Mouse (Mus musculus) neural tube, embryonic 11.5 days (tissue): ENCODE results near the gene Map3k9. TPM values are rescaled to one million over a fixed set of nuclear protein-coding genes. Genes with fewer than 3 reads are reported as not detected.

Experiments used
- ATAC-seq: fragments of 200-750 bp; cut with Nextera tagmentation; 2 replicates; pipeline ENCODE4 v1.8.0; 2017; ENCODE audit warnings: moderate number of reproducible peaks, mild to moderate bottlenecking, moderate TSS enrichment, moderate library complexity; ENCODE audit not compliant: insufficient read depth, low FRiP score, low TSS enrichment
- DNase-seq: peaks from one replicate; pipeline ENCODE4 v3.0.0-alpha.2; 2015; ENCODE audit warnings: low spot score
- H3K27ac ChIP-seq: fragments of 300-500 bp; sonication (generic); 2 replicates; pipeline ENCODE4 v1.5.1; 2014; ENCODE audit warnings: low read depth, mild to moderate bottlenecking, low read length
- H3K27me3 ChIP-seq: fragments of 300-500 bp; sonication (generic); 2 replicates; pipeline ENCODE4 v1.6.1; 2014; ENCODE audit warnings: mild to moderate bottlenecking, low read length, mixed read lengths; ENCODE audit not compliant: control insufficient read depth, insufficient read depth
- H3K36me3 ChIP-seq: fragments of 300-500 bp; sonication (generic); 2 replicates; pipeline ENCODE4 v1.6.1; 2014; ENCODE audit warnings: mild to moderate bottlenecking, low read length, moderate library complexity, mixed read lengths; ENCODE audit not compliant: control insufficient read depth, insufficient read depth
- H3K4me1 ChIP-seq: fragments of 300-500 bp; sonication (generic); 2 replicates; pipeline ENCODE4 v1.6.1; 2014; ENCODE audit warnings: low read length, mixed read lengths; ENCODE audit not compliant: control insufficient read depth, insufficient read depth
- H3K4me2 ChIP-seq: fragments of 300-500 bp; sonication (generic); 2 replicates; pipeline ENCODE4 v1.6.1; 2014; ENCODE audit warnings: low read depth, mild to moderate bottlenecking, moderate library complexity
- H3K4me3 ChIP-seq: fragments of 300-500 bp; sonication (generic); 2 replicates; pipeline ENCODE4 v1.5.1; 2014; ENCODE audit warnings: low read depth, low read length
- H3K9ac ChIP-seq: fragments of 300-500 bp; sonication (generic); 2 replicates; pipeline ENCODE4 v1.6.1; 2014; ENCODE audit warnings: mild to moderate bottlenecking, low read length
- H3K9me3 ChIP-seq: fragments of 300-500 bp; sonication (generic); 2 replicates; pipeline ENCODE4 v1.6.1; 2016; ENCODE audit warnings: low read length; ENCODE audit not compliant: control insufficient read depth
- WGBS: fragments of 180-500 bp; shearing (Covaris S2); extraction: QIAGEN DNeasy Blood & Tissue Kit; methylation state at CpG from one replicate; pipeline ENCODE4 v1.1.7; 2014; 5-methylcytosine and 5-hydroxymethylcytosine counted together
- polyA plus RNA-seq: library from polyadenylated mRNA; unstranded; fragments of >200 nt; fragmentation: Nextera tagmentation; extraction: Ambion mirVana; gene quantifications from 2 replicates; pipeline ENCODE4 v1.2.1, GENCODE M21; 2014

Map3k9 gene
- polyA plus RNA-seq, 1 experiment from 2014 or later: 3.7 TPM

DNA sequence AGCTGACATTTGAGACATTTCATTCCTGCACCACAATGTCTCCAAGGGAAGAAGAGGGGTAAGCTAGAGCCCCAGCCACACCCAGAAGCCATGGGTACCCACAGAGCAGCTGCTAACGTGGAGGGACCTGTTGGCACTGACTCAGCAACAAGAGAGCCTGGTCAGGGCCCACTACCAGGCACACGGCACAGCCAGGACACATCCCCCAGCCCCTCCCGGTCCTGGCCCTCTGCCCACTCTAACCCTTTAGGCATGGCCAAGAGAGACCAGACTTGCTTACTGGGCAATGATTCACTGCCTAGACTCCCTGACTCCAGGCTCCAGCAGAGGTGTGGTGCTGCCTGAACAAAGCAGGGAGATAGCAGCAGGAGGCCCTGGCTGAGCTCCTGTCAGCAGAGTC, 32.1 kb downstream of the Map3k9 start:
- Histone ChIP-seq H3K9me3 (no peaks in the 10 kb centered on the region), H3K9ac (no peak overlapping the region), H3K4me3 (no peak overlapping the region), H3K27me3 (no peaks in the 10 kb centered on the region), H3K4me2 (no peak overlapping the region), H3K27ac (no peak overlapping the region), H3K4me1 (no peaks in the 10 kb centered on the region), H3K36me3 (no peaks in the 10 kb centered on the region)
- ATAC-seq: no peak
- DNase-seq: no peak
- 81% methylated on average over 3 of the region's 3 CpGs for WGBS

DNA sequence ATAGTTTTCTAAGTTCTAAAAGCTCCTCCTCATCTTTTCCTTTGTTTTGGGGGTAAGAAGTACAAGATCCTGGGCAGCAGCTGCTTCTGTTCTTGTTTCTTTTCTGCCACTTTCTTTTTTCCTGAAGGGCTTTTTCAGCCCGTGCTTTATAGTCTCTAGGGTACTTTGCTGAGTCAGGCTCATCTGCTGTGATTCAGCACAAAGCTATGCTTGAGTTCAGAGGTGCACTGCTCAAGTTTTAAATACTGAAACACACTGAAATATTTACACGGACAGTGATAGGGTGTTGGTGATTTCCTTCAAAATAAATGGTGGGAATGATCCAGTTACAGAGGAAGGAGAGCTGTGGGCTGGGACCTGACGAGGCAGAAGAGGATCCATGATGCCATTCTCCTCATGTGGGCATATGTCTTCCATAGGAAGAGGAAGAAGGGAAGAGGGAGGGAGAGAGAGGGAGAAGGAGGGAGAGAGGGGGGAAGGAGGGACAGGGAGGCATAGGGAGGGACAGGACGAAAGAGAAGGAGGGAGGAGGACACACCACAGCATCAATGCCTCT, 32.9 kb downstream of the Map3k9 start:
- ATAC-seq: no peak
- Histone ChIP-seq H3K27ac (no peak overlapping the region), H3K36me3 (no peaks in the 10 kb centered on the region), H3K4me1 (no peaks in the 10 kb centered on the region), H3K9me3 (no peaks in the 10 kb centered on the region), H3K4me3 (no peak overlapping the region), H3K27me3 (no peaks in the 10 kb centered on the region), H3K9ac (no peak overlapping the region), H3K4me2 (no peak overlapping the region)
- no peak for DNase-seq
- WGBS: 58% methylated on average over 4 of the region's 4 CpGs

DNA sequence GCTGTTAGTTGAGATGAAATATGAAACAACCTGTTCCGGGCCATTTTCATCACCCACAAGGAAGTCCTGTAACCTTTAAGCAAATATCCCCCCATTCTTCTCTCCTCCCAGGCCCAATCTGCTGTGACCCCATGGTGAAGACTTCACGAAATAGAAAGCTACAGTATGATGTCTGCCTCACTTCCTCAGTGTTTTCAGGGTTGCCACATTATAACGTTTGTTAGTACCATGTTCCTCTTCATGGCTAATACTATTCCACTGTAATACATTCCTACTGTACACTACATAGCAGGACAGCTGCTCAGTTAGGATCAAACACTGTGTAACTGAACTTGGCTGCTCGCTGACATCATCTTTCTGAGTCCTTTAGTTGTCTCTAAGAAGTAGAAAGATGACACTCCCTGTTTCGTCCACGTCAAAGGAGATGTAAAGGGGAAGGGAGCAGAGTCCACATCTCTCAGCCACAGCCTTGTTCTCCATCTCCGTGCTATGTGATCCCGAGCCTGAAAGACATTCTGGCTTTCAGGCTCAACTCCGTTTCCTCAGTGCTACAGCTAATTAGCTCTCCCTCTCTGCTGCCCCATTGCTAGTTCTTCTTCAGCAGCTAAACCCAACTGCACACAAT, 34.5 kb downstream of the Map3k9 start:
- H3K4me3 ChIP-seq: no peak overlapping the region
- 85% methylated on average over 9 of the region's 9 CpGs for WGBS
- no peak overlapping the region for H3K4me2 ChIP-seq
- no peaks in the 10 kb centered on the region for H3K27me3 ChIP-seq
- H3K36me3 ChIP-seq: no peaks in the 10 kb centered on the region
- H3K9ac ChIP-seq: no peak overlapping the region
- no peaks in the 10 kb centered on the region for H3K4me1 ChIP-seq
- ATAC-seq (no peak), DNase-seq (no peak)
- no peaks in the 10 kb centered on the region for H3K9me3 ChIP-seq
- no peak overlapping the region for H3K27ac ChIP-seq

DNA sequence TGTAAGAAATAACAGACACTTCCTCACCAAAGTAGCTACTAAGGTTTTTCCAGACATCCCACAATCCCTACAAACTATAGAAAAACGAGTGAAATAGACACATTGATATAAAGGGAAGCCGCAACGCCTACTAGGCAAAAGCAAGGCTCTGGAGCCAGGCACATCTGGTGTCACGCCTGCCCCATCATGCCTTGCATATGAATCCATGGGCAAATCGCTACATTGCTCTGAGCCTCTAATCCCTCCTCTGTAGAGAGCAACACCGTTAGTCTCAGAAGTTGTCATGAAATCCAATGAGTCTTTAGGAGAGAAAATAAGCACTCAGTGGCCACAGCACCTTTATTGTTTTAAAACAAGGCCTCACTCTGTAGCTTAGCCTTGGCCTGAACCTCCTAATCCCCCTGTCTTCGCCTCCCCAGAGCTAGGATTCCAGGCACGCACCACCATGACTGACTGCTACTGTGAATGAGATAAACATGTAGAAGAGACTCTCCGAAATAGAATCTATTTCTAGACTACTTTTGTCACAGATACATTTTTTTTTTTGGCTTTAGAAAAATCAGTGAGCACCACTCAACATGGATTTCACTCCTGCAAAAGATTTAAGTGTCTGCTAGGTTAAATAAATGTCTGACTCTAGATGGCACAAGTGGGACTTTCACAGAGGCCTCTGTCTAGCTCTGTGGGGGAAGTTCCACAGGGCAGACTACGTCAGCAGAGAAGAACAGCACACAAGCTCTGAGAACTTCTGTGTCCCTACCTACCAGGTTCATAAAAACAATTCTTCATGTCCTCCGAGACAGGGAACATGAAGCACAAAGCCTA, 45.5 kb downstream of the Map3k9 start:
- no peak overlapping the region for H3K4me2 ChIP-seq
- no peak overlapping the region for H3K4me3 ChIP-seq
- ATAC-seq (no peak), DNase-seq (no peak)
- H3K36me3 ChIP-seq: no peaks in the 10 kb centered on the region
- H3K9ac ChIP-seq: no peak overlapping the region
- 90% methylated on average over 11 of the region's 11 CpGs for WGBS
- no peaks in the 10 kb centered on the region for H3K27me3 ChIP-seq
- no peaks in the 10 kb centered on the region for H3K4me1 ChIP-seq
- no peaks in the 10 kb centered on the region for H3K9me3 ChIP-seq
- no peak overlapping the region for H3K27ac ChIP-seq

DNA sequence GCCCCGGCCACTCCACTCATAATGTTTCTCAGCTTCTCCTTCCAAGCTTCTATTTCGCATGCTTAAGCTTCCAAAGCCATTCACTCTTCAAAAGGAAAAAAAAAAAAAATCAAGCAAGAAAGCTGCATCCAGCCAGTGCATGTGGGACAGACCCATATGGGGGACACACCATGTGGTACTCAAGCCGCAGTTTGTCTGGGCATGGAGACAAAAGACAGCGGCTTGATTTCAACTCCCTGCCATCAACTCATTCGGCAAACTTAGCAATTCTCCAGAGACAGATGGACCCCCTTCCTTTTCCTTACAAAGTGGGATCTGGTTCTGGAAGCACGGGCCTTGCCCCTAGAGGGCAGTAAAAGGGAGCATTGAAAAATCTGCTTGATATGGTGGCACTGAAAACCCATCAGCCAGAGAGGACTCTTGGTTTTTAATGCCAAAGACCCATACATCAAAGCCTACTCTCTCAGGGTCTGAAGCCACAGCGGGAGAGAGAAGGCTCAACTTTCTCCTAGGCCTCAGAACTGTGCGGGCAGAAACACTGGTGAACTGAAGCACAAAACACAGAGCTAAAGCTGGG, 54.6 kb downstream of the Map3k9 start:
- Histone ChIP-seq H3K4me2 (no peak overlapping the region), H3K4me3 (no peak overlapping the region), H3K9ac (no peak overlapping the region), H3K27ac (no peak overlapping the region), H3K4me1 (no peaks in the 10 kb centered on the region), H3K9me3 (no peaks in the 10 kb centered on the region), H3K36me3 (no peaks in the 10 kb centered on the region), H3K27me3 (no peaks in the 10 kb centered on the region)
- WGBS: 82% methylated on average over 8 of the region's 8 CpGs
- DNase-seq (no peak), ATAC-seq (no peak)

DNA sequence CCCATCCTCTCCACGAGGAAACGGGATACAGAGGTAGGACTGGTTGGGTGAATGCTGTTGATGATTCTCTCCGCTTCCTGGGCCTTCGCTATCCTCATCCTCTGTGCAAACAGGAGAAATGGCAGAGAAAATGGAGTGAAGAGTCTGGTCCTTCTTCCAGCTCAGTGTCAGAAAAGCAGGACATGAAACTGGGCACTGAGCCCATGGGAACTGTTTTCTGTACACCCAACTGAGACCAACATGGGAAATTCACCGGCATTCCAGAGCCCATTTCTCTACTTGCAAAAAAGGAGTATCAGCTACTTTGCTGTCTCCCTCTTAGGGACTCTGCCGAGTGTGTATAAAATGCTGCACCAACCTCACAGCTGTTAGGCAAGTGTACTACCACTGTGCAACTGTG, 56.2 kb downstream of the Map3k9 start:
- Histone ChIP-seq H3K9me3 (no peaks in the 10 kb centered on the region), H3K27me3 (no peaks in the 10 kb centered on the region), H3K27ac (no peak overlapping the region), H3K4me3 (no peak overlapping the region), H3K4me1 (no peaks in the 10 kb centered on the region), H3K4me2 (no peak overlapping the region), H3K9ac (no peak overlapping the region), H3K36me3 (no peaks in the 10 kb centered on the region)
- no peak for DNase-seq
- 92% methylated on average over 6 of the region's 6 CpGs for WGBS
- no peak for ATAC-seq

DNA sequence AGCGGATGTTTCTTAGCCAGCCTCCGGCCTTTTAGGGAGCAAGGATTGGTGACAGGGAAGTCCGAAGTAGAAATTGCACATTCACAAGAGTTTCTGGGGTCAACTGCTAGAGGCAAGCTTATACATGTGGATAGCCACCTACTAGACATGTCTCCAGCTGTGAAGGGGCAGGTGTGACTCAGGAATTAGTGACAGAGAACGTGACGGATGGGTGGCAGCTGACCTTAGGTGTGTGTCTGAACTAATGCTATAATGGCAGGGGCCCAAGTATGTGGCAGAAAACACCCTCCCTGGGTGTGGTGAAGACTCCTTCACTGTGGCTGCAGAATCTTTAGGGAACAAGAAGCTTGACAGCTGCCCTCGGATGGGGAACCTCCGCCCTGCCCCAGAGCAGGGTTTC, 57.6 kb downstream of the Map3k9 start:
- DNase-seq (no peak), ATAC-seq (no peak)
- no peaks in the 10 kb centered on the region for H3K36me3 ChIP-seq
- no peaks in the 10 kb centered on the region for H3K27me3 ChIP-seq
- H3K9me3 ChIP-seq: no peaks in the 10 kb centered on the region
- H3K4me2 ChIP-seq: no peak overlapping the region
- WGBS: 92% methylated on average over 7 of the region's 7 CpGs
- H3K9ac ChIP-seq: no peak overlapping the region
- H3K27ac ChIP-seq: no peak overlapping the region
- H3K4me1 ChIP-seq: no peaks in the 10 kb centered on the region
- no peak overlapping the region for H3K4me3 ChIP-seq

DNA sequence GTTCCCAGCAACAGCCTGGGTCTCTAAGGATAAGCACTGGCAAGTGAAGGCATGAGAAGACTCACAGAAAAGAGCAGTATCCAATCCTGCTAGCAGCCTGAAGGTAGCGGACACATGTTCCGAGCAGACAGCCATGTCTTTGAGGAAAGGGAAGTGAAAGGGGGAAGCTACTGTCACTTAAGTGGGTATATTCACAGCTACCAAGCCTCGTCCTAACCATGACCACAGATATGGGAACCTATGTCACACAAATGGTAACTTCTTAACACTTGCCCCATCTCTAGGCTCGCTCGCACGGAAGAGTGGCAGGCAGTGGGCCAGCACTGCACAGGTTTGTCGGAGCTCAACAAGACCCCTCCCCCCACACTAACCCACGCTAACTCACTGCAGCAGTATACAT, 61.3 kb downstream of the Map3k9 start:
- Histone ChIP-seq H3K4me3 (no peak overlapping the region), H3K4me2 (no peak overlapping the region), H3K27me3 (no peaks in the 10 kb centered on the region), H3K27ac (no peak overlapping the region), H3K9ac (no peak overlapping the region), H3K9me3 (no peaks in the 10 kb centered on the region), H3K36me3 (no peaks in the 10 kb centered on the region), H3K4me1 (no peaks in the 10 kb centered on the region)
- 91% methylated on average over 8 of the region's 8 CpGs for WGBS
- no peak for DNase-seq
- ATAC-seq: no peak
